Mouse (Mus musculus): ENCODE data around the gene Plekhm2.

GRCm38 (mm10) chr4:141624983-141625773 is 39.5 kb downstream of the Plekhm2 start:
- no peak for TF ChIP-seq POLR2A (IDR thresholded peaks at IDR 0.05; ENCODE audit: borderline replicate concordance, insufficient read depth, low read length)
- TF ChIP-seq CTCF (IDR thresholded peaks at IDR 0.05; ENCODE audit: borderline replicate concordance, insufficient read depth, low read depth, low read length), result peak; percentile 14; the same call in 1 of the 2 replicates
